Mouse (Mus musculus) layer of hippocampus, adult 9-11 months (tissue): ENCODE data around the gene Hip1.
"Not testable (repeated sequence)": the region's sequence is repeated elsewhere in the genome, so short reads cannot be mapped to it uniquely, and the experiment has no call there.

ENCODE experiments used
- DNase-seq: peaks from one replicate; pipeline ENCODE4 v3.0.0; 2022

Hip1 gene

DNA sequence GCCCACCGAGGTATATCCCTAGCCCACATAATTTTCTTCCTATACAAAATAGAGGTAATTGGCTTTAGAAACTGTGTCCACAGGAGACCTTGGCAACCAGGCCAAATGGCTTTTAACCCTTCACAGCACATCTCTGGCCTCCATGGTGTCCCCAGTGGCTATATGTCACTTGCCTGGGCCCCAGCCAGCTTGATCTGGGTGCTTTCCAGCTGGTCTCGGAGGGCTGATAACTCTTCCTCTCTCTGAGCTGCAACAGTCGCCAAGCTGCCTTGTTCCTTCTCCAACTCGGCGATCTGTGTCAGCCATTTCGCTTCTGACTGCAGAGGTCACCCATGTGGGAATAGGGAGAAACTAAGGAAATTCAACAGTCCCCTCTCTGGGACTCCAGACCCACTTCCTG is 113.8 kb downstream of the Hip1 start:
- DNase-seq = no peak

DNA sequence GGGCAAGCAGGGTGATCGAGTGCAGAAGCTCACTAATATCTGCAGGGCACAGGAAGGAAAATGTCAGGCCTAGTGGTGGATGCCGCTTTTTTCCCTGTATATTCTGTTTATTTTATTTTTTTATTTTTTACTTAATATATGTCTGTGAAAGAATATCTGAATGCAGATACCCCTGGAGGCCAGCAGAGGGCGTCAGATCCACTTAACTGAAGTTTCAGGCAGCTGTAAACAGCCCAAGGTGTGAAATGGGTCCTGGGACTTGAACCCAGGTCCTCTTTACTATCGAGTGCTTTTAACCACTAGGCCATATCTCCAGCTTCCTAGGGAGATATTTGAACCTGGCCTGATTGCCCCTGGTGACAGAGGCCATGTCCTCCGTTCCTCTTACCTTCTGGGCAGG is 116.1 kb downstream of the Hip1 start:
- no peak for DNase-seq

DNA sequence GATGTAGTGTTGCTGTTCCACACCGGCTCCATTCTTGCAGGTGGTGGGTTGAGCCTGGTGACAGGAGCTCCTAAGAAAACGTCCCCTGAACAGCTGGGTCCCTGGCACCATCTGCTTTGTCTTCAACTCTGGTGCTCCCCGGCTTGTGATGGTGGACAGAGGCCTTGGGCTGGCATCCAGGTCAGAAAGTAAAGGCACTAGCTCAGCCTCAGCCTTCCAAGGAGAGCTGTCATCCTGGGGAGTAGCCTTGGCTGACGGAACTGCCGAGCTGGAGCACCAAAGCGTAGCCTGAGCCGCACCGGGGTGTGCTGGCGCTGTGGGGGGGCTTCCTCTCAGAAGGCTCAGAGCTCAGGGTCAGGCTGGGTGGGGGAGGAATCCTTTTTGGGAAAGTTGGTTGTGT is 134.7 kb downstream of the Hip1 start:
- DNase-seq = no peak

DNA sequence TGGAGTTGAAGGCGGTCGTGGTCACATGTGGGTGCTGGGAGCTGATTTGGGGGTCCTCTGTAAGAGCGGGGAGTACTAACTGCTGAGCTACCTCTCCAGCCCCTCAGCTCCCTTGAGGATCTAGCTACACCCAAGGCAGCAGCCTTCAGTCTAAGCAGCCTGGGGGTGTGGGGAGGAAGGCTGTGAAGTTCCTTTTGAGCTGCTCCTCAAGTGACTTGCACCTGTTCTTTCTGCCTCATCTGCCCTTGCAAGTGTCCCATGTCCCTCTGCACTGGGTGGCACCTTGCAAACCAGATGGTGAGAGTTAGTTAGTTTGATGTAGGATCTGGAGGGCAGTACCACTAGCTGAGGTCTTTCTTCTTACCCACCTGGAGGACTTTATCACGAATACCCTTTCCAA is 136.8 kb downstream of the Hip1 start:
- no peak for DNase-seq

DNA sequence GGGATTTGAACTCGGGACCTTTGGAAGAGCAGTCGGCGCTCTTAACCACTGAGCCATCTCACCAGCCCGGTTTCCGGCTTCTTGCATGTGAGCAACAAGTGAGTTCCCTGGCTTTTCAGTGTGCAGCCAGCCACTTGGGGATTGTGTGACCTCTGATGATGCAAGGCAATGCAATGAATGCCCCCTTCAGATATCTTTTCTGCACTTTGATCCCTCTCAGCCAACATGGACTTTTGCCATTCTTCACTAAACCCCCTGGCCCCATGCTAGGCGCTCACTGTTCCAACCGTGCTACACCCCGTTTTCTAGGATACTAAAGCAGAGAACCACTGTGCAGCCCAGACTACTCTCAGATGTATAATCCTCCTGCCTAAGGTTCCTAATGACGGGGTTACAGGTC is 139.5 kb downstream of the Hip1 start:
- no peak for DNase-seq

DNA sequence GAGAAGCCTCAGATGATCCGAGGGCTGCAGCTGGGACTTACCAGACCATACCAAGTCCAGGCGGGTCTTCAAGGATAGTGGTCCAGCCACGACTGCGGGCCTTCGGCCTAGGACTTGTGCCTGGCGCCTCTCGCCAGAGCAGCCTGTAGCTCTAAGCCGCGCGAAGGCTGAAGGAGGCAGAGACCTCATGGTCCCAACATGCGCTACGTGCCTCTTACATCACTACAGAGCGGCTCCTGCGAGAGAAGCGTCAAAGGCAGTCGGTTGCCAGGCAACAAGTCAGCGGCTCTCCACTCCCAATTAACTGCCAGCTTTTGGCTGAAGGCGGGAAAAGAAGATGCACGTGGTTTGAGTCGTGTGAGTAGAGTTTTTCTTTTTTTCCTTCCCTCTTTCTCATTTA is 140.3 kb downstream of the Hip1 start:
- DNase-seq = peak; percentile 79

DNA sequence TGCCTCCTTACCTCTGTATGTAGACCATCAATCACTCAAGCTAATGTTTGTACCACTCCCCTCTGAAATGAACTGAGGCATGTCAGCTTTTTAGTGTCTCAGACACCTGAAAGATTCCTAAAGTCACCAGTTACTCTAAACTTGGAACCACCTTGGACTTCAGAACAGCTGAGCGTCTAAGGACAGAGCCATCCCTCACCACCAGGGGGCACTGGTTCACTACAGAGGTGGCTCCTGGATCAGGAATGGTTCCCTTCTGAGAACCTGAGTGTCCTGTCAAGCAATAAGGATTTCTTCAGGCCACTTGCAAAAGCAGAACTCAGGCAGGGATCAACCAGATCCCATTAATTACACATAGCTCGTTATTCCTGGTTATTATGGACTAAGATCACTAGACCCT is 144.7 kb downstream of the Hip1 start:
- peak; percentile 43 for DNase-seq

DNA sequence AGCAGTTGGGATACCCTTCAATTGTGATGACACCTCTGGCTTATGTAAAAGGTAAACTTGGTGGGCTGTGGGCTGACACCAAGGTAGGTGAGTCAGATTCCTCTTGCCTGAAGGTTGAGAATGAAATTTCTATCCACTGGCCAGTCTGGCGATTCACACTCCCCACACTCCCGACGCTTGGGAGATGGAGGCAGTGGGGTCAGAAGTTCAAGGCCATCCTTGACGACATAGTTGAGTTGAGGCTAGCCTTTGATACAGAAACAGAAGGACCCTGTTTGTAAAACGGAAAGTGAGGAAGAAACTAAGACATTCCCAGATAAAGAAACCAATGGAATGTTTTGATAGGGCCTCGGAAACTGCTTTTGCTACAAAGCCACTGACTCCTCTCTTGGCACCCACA is 145.5 kb downstream of the Hip1 start:
- DNase-seq = no peak

DNA sequence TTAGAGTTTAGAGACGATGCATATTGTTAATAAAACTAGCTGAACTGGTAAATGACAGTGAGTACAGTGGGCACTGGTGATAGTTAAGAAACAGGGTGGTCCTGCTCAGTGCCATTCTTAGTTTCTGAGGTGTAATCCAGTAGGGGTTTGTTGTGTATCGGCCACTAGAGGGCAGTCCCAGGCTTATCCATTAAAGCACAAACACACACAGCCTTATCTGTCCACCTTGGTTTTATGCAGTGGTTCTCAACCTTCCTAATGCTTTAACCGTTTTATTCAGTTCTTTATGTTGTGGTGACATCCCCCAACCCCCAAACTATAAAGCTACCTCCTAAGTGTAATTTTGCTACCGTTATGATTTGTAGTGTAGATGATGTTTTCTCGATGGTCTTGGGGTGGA is 149.1 kb downstream of the Hip1 start:
- DNase-seq = no peak

DNA sequence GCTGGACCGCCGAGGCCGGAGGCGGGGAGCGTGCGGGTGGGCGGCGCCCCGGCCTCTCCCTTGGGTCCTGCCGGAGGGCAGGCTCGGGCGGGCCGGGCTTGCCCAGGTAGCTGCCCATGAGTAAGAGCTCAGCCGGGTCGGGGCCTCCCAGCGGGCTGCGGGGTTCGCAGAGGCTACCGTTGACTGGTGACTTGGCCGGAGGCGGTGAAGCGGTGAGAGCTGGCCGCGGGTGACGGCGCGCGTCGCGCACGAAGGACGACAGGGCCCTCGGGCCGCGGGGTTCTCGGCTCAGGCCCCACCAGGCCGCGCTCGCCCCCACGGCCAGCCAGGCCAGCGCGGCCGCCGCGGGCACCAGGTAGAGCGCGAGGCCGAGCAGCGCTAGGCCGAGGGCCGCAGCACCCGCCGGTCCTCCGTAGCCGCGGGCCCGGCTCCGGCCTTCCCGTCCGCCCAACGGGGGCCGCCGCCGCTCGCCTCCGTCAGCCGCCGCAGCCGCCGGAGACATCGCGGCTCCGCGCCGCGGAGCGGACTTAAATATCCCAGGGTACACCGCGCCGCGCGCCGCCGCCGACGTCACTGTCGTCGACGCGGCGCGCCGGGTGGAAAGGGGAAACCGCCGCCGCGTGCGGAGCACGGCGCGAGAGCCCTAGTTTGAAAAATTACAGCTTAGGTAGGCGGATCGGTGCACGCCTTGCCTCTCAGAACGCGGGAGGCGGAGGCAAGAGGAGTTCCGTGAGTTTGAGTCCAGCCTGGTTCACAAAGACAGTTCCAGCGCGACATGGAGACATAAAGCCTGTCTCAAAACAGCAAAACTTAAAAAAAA is 150.7 kb downstream of the Hip1 start, which contains the start of gene Pom121:
TSS of gene Pom121 (minus strand) at position 543 of the 820 bp plus-strand sequence.
- DNase-seq = peak; percentile 85

DNA sequence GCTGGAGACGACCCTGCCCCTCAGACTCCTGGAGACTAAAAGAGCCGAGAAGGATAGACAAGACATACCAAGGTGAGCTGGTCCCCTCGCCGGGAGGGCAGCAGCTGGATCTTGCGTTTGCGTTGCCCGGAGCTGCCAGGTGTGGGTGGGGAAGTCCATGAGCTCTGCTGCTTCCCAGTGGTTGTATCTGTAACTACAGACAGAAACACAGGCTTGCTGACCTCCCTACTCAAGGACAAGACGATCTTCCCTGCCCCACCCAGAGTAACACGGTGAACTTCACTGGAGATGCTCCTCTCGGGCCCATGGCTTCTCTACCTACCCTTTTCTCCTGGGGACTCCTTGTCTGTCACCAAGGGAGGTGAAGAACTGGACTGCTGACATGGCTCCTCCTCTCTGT is 161.1 kb downstream of the Hip1 start:
- no peak for DNase-seq

DNA sequence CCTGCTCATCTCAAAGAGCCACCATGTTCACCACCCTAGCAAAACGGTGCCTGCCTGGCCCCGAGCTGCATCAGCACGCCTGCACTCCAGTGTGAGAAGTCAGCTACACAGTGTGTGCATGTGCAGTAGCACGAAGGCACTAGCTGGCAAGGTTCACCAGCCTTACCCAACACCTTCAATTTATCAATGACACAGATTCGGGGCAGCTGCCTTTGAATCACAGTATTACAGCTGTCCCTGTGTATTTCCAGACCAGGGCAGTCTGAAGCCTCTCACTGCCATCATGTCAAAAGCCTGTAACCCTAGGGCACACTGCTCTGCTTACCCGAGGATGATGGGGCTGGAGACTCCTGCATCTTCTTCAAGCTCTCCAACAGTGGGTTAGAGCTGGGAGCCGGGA is 162.2 kb downstream of the Hip1 start:
- no peak for DNase-seq

DNA sequence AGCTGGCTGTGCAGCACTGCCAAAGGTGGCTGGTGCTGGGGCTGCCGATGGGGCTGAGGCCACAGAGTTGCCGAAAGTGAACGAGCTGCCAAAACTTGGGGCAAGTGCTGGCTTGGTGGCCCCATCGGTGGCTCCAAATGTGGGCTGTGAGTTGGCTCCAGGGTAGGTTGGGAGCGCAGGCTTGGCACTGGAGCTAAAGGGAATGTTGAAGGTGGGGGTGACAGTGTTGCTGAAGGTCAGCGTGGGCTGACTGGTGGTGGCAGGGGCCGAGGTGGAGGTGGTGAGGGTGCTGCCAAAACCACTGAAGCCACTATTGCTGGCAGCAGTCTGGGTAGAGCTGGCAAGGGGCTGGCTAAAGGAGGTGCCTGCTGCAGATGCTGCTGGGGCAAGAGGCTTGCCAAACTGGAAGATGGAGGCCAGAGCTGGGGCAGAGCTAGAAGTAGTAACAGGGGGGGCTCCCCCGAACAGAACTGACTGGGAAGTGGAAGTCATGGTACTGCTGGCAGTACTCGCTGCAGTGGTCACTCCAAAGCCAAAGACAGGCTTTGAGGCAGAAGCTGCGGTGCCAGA is 163.5 kb downstream of the Hip1 start:
- no peak for DNase-seq

DNA sequence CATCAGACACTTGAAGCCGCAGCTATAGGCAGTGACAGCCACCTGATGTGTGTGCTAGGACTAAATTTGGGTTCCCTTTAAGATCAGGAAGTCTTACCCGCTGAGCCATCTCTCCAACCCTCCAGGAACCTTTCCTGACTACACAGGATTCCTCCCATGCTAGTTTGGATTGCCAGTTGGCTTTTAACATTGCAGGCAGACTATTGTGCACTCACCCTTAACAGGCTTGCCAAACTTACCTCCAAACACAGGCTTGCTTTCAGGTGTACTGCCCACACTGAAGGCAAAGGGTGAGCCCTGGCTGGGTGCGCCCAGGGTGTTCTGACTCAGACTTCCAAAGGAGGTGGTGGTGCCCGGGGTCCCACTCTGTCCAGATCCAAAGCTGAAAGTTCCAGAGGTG is 164.2 kb downstream of the Hip1 start:
- DNase-seq = no peak

DNA sequence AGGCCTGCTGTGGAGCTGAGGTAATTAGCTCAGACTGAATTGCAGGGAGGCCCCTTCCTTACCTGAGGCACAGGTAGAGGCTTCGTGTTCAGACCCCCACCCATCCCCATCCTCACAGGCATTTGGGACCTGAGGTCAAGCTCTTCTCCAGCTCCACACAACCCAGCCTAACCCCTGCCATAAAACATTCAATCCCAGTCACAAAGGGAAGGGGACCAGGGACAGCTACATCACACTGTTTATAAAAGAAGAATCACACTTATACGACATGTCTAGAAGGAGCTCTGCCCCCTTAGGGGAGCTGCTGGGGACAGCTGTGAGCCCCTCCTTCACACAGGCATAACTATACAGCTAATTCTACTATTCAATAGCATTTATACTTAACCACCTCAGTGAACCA is 168.6 kb downstream of the Hip1 start:
- DNase-seq = no peak

DNA sequence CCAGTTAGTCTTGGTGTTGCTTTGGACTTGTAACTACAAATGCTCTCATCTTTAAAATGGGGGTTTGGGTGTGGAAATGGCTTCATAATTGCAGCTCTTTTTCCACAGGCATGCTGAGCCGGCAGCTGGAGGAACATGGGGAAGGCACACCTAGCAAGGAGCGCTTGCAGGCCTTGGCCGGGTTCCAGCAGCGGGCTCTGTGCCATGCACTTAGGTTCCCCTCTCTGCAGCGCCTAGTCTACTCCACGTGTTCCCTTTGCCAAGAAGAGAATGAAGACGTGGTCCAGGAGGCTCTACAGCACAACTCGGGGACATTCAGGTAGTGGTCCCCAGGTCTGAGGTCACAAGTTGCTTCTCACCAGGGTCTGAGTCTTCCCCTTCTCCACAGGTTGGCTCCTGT is 169.8 kb downstream of the Hip1 start:
- DNase-seq = no peak

DNA sequence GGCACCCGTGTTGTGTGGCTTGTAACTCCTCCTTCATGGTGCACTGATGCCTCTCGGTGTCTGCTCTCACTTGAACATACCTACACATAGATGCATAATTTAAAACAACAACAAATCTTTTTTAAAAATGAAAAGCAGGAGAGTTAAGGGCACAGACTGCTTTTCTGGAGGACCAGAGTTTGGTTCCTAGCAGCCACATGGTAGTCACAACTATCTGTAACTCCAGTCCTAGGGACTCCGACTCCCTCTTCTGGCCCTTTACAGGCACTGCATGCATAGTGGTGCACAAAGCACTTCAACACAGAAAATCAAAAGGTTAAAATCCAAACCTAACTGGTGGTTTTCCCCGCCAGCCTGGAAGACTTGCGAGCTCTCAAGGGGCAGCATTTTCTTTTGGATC is 171.3 kb downstream of the Hip1 start:
- no peak for DNase-seq

DNA sequence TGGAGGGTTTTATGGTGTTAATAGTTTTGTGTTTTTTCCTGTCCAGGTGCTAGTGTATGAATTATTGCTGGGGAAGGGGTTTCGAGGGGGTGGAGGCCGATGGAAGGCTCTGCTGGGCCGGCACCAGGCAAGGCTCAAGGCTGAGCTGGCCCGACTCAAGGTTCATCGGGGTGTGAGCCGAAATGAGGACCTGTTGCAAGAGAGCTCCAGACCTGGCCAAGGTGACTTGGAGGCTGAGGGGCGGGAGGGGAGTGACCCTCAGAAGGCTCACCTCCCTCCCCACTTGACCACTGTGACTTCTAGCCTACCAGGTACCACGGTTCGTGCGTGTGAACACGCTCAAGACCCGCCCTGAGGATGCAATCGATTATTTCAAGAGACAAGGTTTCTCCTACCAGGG is 173.7 kb downstream of the Hip1 start:
- DNase-seq = no peak

DNA sequence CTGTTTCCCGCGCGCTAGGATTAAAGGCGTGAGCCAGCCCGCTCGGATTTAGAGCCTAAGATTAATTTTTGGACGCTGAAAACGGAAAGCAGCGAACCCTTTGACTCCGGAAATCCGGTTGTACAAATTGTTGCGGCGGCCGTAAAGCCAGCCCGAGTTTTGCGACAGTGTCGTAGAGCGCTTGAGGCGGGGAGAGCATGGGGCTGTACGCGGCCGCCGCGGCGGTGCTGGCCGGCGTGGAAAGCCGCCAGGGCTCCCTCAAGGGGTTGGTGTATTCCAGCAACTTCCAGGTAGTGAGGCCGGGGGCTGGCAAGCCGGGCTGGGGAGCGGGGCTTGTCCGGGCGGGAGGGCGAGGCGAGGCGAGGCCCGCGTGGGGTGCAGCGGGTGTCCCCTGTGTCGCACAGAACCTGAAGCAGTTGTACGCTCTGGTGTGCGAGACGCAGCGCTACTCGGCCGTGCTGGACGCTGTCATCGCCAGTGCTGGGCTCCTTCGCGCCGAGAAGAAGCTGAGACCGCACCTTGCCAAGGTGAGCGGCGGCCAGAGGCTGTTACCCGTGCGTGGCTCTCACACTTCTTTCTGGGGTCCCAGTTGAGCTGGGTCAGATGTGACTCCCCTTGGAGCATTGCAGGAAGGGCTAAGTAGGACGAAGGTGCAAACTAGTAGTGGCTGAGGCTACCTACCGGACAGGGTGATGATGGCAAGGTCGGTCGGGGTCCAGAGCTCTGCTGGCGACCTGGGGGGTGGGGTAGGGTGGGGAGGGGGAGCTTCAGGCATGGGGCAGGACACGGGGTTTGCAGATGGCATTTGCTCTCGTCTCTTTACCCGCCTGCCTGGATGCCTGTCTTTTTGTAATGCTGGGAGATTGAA is 174.9 kb downstream of the Hip1 start, which contains the start of gene Nsun5:
TSS of gene Nsun5 (plus strand) at position 167 of the 868 bp plus-strand sequence.
- peak; percentile 89 for DNase-seq

DNA sequence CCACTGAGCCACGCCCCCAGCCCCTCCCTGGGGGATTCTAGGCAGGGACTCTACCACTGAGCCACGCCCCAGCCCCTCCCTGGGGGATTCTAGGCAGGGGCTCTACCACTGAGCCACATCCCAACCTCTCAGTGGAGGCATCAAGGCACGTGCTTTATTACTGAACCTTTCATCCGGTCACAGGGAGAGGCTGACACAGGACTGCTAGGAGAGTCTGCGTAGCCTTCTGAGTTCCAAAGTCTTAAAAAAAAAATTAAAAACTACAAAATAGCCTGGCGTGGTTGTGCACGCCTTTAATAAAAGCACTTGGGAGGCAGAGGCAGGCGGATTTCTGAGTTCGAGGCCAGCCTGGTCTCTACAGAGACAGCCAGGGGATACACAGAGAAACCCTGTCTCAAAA is 175.7 kb downstream of the Hip1 start:
- not testable (repeated sequence) for DNase-seq

DNA sequence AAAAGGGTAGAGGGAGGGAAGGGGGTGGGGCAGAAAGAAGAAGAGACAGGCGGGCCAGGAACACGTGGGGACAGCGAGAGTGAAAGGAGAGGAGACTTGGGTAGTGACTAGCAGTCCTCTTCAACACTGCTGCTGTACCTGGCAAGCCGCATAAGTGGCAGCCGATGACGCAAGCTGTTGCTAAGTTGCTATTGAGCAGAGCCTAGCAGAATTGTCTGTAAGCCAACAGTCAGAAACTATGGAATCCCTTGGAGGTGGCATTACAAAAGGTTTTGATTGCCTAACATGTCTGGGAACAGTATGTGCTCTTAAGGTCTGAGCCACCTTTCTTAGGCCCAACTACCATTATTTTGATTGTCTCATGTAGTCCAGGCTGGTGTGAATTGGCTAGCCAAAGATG is 176.6 kb downstream of the Hip1 start:
- no peak for DNase-seq

DNA sequence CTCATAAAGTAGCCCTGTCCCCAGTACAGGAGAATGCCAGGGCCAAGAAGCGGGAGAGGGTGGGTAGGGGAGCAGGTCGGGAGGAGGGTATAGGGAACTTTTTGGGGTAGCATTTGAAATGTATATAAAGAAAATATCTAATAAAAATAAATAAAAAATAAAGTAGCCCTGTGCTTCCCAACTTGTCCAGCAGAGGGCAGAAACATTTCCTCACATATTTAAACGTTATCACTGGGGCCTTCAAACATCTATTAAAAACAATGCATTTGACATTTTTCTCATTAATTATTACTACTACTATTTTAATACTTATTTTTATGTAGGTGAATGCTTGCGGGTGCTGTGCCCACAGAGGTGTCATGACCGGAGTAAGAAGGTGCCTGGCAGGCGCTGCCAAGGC is 177.1 kb downstream of the Hip1 start:
- DNase-seq = no peak

DNA sequence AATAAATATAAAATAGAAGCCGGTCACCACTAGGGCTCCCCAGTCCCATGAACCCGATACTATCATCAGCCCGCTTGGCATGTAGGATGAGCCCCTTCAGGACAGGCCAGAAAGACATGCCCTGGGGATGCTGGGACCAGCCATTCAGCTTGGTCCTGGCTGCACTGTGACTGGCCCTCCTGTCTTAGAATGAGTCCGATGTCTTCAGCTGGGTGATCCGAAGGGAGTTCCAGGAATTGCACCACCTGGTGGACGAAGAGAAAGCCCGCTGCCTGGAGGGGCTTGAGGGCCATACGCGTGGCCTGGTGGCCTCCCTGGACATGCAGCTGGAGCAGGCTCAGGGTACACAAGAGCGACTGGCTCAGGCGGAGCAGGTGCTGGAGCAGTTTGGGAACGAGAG is 181.4 kb downstream of the Hip1 start:
- no peak for DNase-seq

DNA sequence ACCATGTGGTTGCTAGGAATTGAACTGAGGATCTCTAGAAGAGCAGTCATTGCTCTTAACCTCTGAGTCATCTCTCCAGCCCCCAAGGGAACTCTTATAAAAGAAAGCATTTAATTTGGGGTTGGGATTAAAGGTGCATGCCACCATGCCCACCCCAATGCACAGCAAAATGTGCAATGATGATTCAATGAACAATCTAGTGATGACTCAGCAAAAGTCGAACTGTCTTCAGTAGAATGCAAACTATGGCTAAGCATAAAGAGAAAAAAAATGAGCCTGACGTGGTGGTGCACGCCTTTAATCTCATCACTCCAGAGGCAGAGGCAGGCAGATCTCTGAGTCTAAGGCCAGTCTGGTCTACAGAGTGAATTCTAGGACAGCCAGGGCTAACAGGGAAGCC is 182.3 kb downstream of the Hip1 start:
- no peak for DNase-seq
